Mouse (Mus musculus) retina, embryonic 14.5 days (tissue): Measurements from ENCODE around the gene Oca2.

Experiments used
- DNase-seq: peaks from one replicate; pipeline ENCODE4 v3.0.0-alpha.2; 2015; ENCODE audit warnings: low spot score

Gene Oca2

GRCm38 (mm10) chr7:56382706-56383105, 143.1 kb downstream of the Oca2 start:
- DNase-seq = no peak

DNA sequence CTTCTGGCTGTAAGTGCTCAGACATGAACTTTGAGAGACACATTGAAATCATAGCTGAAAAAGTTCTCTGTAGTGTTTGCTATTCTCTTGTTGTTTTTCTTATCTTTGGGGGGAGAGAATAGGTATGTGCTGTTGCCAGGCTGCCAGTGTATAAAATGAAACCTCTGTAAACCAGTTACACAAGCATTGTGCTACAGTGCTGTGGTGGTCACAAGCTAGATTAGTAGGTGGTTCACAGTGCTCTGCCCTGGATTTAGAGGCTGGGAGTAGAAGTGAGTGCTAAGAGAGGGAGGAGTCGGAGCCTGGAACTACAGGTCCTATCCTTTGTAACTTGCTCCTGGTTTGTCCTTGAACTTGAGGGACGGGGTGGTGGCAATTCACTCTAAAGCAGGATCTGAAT, 148.7 kb downstream of the Oca2 start:
- no peak for DNase-seq

GRCm38 (mm10) chr7:56418182-56418836, 178.7 kb downstream of the Oca2 start:
- DNase-seq = no peak

DNA sequence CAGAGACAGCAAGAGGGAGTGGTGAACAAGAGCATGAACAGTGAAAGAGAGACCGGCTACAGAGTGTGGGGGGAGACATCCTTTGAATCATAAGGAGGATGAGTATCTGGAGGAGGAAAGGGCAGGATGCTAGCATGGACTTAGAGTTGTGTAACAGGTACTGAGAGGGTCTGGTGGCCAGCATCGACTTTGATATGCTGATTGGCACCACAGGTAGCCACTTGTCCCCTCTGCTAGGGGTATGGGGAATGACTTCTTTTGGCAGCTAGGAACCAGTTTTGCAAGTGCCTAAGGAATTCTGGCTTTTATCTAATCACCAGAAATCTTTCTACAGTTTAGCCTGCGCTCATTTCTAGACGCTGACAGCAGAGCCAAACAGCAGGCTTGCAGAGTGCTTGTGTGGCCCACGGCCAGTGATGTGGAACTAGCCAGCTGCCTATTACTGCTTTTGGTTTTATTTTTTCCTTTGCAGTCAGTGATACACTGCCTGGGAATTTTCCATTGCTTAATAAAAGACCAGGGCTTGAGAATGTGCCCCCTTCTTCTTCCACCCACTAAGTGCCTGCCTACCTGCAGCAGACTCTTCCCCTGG, 179.8 kb downstream of the Oca2 start:
- no peak for DNase-seq

DNA sequence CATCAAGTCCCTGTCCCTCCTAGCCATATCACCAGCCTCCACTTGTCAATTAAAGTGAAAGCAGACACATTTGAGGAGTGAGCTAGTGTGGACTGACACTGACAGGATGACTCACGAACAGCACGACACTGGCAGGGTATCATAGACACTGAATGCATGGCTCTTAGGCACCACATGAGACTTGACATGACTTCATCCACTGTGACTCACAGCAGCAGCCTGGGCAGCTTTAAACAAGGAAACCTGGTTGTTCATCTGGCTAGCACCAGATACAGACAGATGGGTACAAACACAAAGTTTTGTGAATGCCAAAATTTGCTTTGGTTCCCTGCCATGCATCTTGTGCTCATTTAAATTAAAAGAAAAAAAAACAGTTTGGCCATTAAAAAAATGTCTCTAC, 182.4 kb downstream of the Oca2 start:
- no peak for DNase-seq

DNA sequence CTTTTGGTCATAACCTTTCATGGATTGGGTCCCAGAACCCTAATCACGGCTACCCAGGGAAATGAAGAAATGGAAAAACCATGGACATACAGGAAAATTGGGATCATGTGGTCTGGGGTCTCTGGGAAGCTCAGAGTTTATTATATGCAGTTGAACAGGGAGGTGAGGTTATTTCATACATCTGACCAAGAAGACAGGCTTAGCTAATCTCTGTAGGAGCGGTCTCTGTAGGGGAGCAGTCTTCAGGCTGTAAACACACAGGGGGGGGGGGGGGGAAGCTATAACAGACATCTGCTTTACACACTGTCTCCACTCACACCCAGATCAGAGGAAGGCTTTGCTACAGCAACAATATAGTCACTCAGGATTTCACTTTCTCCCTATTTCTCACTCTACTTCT, 184.0 kb downstream of the Oca2 start:
- no peak for DNase-seq

- DNase-seq = peak; percentile 12
Observed at GRCm38 (mm10) chr7:56460814-56461520, 221.4 kb downstream of the Oca2 start.

DNA sequence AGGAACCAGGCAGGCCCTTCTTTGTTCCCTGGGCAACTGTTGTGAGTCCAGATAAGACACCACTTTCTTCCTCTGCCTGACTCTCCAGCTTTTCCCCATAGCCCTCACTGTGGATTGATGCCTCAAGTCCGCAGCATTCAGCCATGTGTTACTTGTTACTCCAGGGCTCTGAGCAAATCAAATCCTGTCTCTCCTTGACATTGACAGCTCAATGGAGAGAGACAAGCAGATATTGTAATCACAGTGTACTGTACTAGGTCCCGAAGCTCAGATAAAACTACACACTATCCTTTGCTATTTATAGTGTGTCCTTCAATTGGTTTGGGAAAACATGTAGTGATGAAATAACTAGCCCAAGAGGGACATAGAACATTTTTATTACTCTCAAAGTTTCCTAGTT, 258.7 kb downstream of the Oca2 start:
- no peak for DNase-seq

DNA sequence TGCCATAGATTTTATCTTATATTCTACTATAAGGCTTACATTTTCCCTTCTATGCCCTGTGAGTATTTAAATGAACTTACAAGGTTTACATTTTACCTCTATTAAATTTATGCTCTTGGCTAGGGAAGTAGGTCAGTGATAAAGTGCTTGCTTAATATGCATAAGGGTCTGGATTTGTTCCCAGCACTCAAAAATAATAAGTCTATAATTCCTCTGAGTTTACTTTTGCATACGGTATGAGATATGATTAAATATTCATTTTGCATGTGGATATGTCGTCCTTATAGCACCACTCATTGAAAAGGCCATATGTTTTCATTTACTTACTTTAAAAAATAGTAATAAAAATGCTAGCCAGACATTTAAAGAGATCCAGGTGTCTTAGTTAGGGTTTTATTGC, 259.8 kb downstream of the Oca2 start:
- DNase-seq = no peak

DNA sequence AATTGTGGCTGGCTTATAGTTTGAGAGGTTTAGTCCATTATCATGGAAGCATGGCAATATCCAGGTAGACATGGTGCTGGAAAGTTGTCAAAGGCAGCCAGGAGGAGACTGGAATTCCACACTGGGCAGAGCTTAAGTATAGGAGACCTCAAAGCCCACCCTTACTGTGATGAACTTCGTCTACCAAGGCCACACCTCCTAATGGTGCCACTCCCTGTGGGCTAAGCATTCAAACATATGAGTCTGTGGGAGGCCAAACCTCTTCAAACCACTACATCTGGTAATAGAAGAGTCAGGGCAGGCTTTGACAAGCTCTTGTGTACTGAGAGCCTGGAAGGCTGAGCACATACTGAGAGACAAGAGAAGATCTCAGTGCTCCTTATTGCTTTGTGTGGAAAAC, 260.2 kb downstream of the Oca2 start:
- DNase-seq = no peak

GRCm38 (mm10) chr7:56500438-56500837, 260.9 kb downstream of the Oca2 start:
- DNase-seq = no peak

DNA sequence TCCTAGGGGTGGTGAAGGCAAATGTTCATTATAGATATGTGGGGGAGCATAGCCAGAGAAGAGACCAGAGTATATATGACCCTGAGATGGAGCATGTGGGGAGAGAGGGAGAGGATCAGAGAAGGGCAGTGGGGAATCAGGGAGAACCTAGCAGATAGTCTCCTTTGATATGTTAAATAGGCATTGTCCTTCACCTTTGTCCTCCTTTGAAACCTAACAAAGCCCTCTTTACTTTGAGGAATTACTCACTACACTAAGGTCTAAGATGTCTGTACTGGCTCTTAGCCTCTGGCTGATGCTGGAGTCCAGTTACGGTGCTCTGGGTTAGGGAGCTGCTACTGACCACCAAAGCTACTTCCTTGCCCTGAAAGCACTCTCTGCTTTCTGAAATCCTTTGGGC, 279.0 kb downstream of the Oca2 start:
- no peak for DNase-seq

- DNase-seq = no peak
Observed at GRCm38 (mm10) chr7:56519741-56520140, 280.2 kb downstream of the Oca2 start.

DNA sequence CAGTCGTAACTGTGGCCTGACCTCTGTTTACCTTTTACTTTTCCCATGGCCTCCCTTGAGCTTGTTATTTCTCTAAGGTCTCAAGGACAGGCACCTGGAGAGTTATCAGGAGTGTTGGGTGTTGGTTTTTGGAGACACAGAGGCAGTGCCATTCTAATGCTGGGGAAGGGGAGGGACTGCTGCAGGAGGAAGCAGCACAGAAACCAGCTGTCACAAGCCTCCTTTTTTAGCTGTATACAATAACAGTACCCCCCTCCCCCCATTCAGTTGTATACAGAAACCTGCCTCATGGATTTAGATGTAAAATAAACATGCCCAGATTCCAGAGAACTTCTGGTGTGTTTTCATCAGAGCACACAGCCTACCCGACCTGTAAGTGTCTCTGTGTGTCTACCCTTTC, 295.3 kb downstream of the Oca2 start:
- DNase-seq = no peak

GRCm38 (mm10) chr7:56549226-56549625, 309.7 kb downstream of the Oca2 start:
- no peak for DNase-seq

DNA sequence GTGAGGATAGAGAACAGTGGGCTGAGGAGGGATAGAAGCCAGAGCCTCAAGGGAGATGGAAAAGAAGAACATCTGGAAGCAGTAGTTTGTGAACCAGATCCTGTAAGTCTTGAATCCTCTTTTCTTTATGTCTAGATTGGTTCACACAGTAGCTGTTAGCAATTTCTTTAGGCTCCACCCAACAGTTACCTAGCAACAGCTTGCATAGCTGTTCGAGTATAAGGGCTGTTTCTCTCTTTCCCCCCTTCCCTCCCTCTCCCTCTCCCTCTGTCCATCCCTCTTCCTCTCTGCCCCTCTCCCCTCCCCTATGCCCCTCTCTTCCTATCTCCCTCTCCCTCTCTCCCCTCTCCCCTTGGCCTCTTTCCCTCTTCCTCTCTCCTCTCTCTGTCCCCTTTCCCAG, 312.2 kb downstream of the Oca2 start:
- DNase-seq = no peak
